Mouse (Mus musculus) testis, adult 2 months (tissue): ENCODE measurements around the gene Cd68. TPM values are rescaled to one million over a fixed set of nuclear protein-coding genes. Genes with fewer than 3 reads are reported as not detected.

Source experiments
- H3K27ac ChIP-seq: fragments of 200-500 bp; 2 replicates; pipeline ENCODE4 v1.5.1; 2012; ENCODE audit warnings: low read depth, low read length; ENCODE audit not compliant: control insufficient read depth, insufficient read depth
- H3K27me3 ChIP-seq: fragments of 200-500 bp; 2 replicates; pipeline ENCODE4 v1.6.1; 2012; ENCODE audit warnings: mild to moderate bottlenecking, low read length, moderate library complexity; ENCODE audit not compliant: control insufficient read depth, insufficient read depth
- H3K36me3 ChIP-seq: fragments of 200-500 bp; 2 replicates; pipeline ENCODE4 v1.6.1; 2012; ENCODE audit warnings: mild to moderate bottlenecking, low read length; ENCODE audit not compliant: control insufficient read depth, insufficient read depth
- H3K4me1 ChIP-seq: fragments of 200-500 bp; 2 replicates; pipeline ENCODE4 v1.6.1; 2012; ENCODE audit warnings: low read length; ENCODE audit not compliant: control insufficient read depth, insufficient read depth
- H3K4me3 ChIP-seq: fragments of 200-500 bp; 2 replicates; pipeline ENCODE4 v1.5.1; 2012; ENCODE audit warnings: low read depth, mild to moderate bottlenecking, low read length, moderate library complexity, mixed read lengths; ENCODE audit not compliant: control insufficient read depth
- CTCF ChIP-seq: fragments of 200-500 bp; IDR thresholded peaks from 2 replicates; pipeline ENCODE4 v1.5.1; 2012; ENCODE audit warnings: low read depth, mild to moderate bottlenecking, inconsistent platforms, low read length, moderate library complexity; ENCODE audit not compliant: control insufficient read depth, insufficient read depth, insufficient replicate concordance
- POLR2A ChIP-seq: fragments of 200-500 bp; IDR thresholded peaks from 2 replicates; pipeline ENCODE4 v1.6.1; 2012; ENCODE audit warnings: low read depth, mild to moderate bottlenecking, inconsistent platforms, low read length, moderate library complexity; ENCODE audit not compliant: control insufficient read depth
- polyA plus RNA-seq: library from polyadenylated mRNA; depleted of rRNA; stranded (reverse); fragments of >200 nt; gene quantifications from 2 replicates; pipeline ENCODE4 v1.2.3, GENCODE M21; 2012

Gene Cd68
- polyA plus RNA-seq, 1 experiment = 4.4 TPM

DNA sequence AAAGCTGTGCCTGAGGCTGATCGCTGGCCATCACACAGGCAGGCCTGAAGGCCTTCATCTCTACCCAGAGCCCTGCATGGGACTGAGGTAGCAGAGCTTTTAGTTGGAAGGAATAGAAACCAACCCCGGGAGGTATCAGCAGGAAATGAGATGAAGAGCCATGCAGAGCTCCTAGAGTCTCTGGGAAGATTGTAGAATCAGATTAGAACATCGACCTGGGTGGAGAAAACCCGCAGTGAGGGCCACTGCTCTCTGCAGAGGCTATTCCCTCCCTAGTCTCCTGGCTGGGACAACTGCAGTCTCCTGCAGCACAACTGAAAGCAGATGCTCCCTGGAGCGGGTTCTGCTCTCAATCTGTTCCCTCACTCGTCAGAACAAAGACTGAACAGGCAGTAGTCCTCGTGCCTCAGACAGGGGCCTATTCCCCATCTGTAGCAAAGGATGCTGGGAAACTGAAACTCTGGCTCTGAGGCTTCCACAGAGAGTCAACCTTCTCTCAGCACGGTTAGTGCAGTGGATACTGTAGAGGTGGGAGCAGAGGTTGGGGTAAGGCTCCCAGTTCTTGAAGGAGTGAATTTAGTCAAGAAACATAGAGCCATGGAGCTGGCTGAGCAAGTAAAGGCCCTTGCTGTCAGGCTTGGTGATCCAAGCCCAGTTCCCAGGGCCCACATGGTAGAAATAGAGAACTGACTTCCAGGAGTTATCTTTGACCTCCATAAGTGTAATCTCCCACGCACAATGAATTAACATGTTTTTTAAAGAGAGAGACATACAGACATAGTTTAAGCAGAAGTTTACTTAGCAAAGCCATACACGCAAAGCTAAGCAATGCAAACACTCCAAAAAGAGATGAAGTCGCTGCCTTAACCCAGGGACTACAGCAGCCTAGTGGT lies 43.8 kb upstream of the Cd68 start:
- Histone ChIP-seq H3K36me3 (no peaks in the 10 kb centered on the region), H3K4me1 (peaks cover 2% of the 10 kb centered on the region), H3K27me3 (no peaks in the 10 kb centered on the region), H3K27ac (no peak overlapping the region), H3K4me3 (no peak overlapping the region)
- TF ChIP-seq POLR2A (no peak), CTCF (no peak)

DNA sequence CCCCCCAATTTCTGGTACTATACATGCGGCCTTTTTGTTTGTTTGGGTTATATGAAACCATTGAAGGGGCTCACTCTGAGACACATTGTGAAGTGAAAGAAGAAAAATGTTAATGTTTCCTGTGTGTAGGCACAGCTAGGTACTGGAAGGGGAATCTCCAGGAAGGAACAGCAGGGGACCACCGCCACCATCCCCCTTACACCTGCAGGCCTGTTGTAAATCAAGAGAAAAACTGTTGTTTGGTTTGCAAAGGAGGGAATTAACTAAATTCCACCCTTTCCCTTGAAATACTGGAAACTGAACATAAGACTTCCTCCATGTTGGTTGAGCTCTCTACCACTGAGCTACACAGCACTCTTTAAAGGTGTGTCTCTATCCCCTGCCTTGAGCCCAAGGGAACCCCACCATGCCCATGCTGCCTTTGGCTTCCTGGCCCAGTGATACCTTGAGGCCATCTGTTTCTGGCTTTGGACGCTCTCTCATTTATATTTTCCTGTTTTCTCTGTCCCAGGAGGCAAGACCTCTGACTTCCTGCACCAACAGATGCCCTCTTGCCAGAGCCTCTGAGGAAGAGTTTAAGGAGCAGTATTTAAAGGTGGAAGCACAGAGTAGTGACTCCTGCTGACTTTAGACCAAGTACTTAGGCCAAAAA lies 42.8 kb upstream of the Cd68 start:
- TF ChIP-seq POLR2A (no peak), CTCF (no peak)
- no peak overlapping the region for H3K4me3 ChIP-seq
- no peak overlapping the region for H3K27ac ChIP-seq
- no peaks in the 10 kb centered on the region for H3K27me3 ChIP-seq
- no peaks in the 10 kb centered on the region for H3K36me3 ChIP-seq
- H3K4me1 ChIP-seq = peaks cover 4% of the 10 kb centered on the region

- Histone ChIP-seq H3K27ac (no peak overlapping the region), H3K4me3 (no peak overlapping the region), H3K36me3 (no peaks in the 10 kb centered on the region), H3K4me1 (peaks cover 3% of the 10 kb centered on the region), H3K27me3 (no peaks in the 10 kb centered on the region)
- TF ChIP-seq POLR2A (no peak), CTCF (no peak)
Measured at GRCm38 (mm10) chr11:69707873-69708381, 42.0 kb upstream of the Cd68 start.

- Histone ChIP-seq H3K27me3 (no peaks in the 10 kb centered on the region), H3K27ac (no peak overlapping the region), H3K36me3 (no peaks in the 10 kb centered on the region), H3K4me1 (peaks cover 2% of the 10 kb centered on the region), H3K4me3 (no peak overlapping the region)
- TF ChIP-seq POLR2A (no peak), CTCF (no peak)
Measured at GRCm38 (mm10) chr11:69707480-69707847, 41.5 kb upstream of the Cd68 start.

DNA sequence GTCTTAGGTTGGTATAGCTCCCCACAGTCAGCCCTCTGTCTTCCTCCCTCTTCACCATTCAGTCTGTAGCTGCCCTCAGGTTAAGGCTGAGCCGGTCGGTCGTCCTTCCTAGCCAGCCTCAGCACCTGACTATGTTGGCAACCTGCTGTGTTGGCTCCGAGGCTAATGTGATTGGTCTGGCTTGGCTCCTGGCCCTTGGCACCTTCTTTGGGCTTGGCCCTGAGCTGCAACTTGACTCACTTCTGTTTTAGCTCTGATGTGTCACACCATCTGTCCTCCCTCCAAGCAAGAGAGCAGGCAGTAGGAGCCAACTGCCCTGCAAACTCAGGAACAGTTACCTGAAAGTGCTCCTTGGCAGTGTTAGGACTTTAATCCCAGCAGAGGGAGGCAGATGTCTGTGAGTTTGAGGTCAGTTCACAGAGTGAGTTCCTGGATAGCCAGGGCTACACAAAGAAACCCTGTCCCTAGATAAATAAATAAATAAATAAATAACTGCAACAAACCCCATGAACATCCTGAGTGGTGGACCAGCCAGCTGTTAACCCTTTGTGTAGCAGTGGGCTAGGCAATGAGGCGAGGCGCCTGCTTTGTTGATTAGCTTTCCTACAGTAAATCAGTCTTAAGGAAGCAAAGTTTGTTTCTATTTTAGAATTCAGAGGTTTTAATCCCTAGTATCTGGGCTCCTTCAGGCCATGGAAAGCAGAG lies 41.0 kb upstream of the Cd68 start:
- Histone ChIP-seq H3K27ac (peak overlapping the region; percentile 0; the same call in 1 of the 2 replicates), H3K4me1 (peaks cover 2% of the 10 kb centered on the region), H3K27me3 (no peaks in the 10 kb centered on the region), H3K36me3 (no peaks in the 10 kb centered on the region), H3K4me3 (no peak overlapping the region)
- no peak for TF ChIP-seq POLR2A
- TF ChIP-seq CTCF = no peak

DNA sequence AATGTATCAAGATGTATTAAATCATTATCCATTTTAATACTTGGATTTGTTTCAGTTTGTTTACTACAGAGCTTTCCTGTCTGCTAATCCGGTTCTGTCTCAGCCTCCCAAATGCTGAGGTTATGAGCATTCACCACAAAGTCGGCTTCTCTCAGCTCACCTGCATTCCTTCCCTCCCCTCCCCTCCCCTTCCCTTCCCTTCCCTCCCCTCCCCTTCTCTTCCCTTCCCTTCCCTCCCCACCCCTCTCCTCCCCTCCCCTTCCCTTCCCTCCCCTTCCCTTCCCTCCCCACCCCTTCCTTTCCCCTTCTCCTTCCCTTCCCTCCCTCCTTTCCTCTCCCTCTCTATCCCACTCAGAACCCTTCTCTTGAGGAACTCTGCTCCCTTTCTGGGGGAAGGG lies 38.7 kb upstream of the Cd68 start:
- H3K27me3 ChIP-seq = no peaks in the 10 kb centered on the region
- no peak overlapping the region for H3K4me3 ChIP-seq
- TF ChIP-seq POLR2A = no peak
- no peak for TF ChIP-seq CTCF
- H3K4me1 ChIP-seq = peaks cover 2% of the 10 kb centered on the region
- no peak overlapping the region for H3K27ac ChIP-seq
- no peaks in the 10 kb centered on the region for H3K36me3 ChIP-seq
